Mouse (Mus musculus) MEL (cell line): Measurements from ENCODE around the gene Mgat5. TPM values are rescaled to one million over a fixed set of nuclear protein-coding genes. Genes with fewer than 3 reads are reported as not detected.

Experiments used
- DNase-seq: peaks from one replicate; pipeline ENCODE4 v3.0.0; 2011; ENCODE audit warnings: low read depth, low spot score
- H3K27ac ChIP-seq: 2 replicates; pipeline ENCODE4 v1.5.1; 2012; ENCODE audit warnings: low read depth, mild to moderate bottlenecking, control low read depth, low read length, moderate library complexity; ENCODE audit not compliant: control insufficient read depth
- H3K27me3 ChIP-seq, 2 experiments: fragments of 150-350 bp in 1 of 2; sonication (generic) in 1 of 2; 2 replicates each; pipeline ENCODE4 v1.6.1; 2012; ENCODE audit warnings: low read length in 2 of 2, mild to moderate bottlenecking in 2 of 2, improper control_type of control experiment in 1 of 2, moderate library complexity in 1 of 2; ENCODE audit not compliant: insufficient read depth in 2 of 2, control insufficient read depth in 1 of 2
- H3K36me3 ChIP-seq, 2 experiments: 2 replicates each; pipeline ENCODE4 v1.6.1; 2012 to 2014; ENCODE audit warnings: low read length in 2 of 2, improper control_type of control experiment in 1 of 2, inconsistent platforms in 1 of 2, mild to moderate bottlenecking in 1 of 2; ENCODE audit not compliant: insufficient read depth in 2 of 2, control insufficient read depth in 1 of 2
- H3K4me1 ChIP-seq, 2 experiments: fragments of 150-350 bp in 1 of 2; sonication (generic) in 1 of 2; 2 replicates each; pipeline ENCODE4 v1.6.1; 2012; ENCODE audit warnings: low read length in 2 of 2, improper control_type of control experiment in 1 of 2, mild to moderate bottlenecking in 1 of 2; ENCODE audit not compliant: insufficient read depth in 2 of 2, control insufficient read depth in 1 of 2
- H3K4me3 ChIP-seq, 2 experiments: fragments of 150-350 bp in 1 of 2; sonication (generic) in 1 of 2; 2 replicates each; pipeline ENCODE4 v1.5.1; 2012; ENCODE audit warnings: low read depth in 2 of 2, low read length in 2 of 2, mild to moderate bottlenecking in 2 of 2, moderate library complexity in 2 of 2, control low read depth in 1 of 2, improper control_type of control experiment in 1 of 2; ENCODE audit not compliant: control insufficient read depth in 1 of 2, insufficient read depth in 1 of 2
- H3K79me2 ChIP-seq: 2 replicates; pipeline ENCODE4 v1.6.1; 2012; ENCODE audit warnings: mild to moderate bottlenecking, low read length, moderate library complexity; ENCODE audit not compliant: control insufficient read depth, poor library complexity, insufficient read depth
- H3K9ac ChIP-seq: 2 replicates; pipeline ENCODE4 v1.6.1; 2012; ENCODE audit warnings: low read depth, mild to moderate bottlenecking, control low read depth, low read length, moderate library complexity; ENCODE audit not compliant: control insufficient read depth, poor library complexity, severe bottlenecking
- H3K9me3 ChIP-seq: fragments of 150-350 bp; sonication (generic); replicated peaks from 2 replicates; pipeline ENCODE4 v1.6.1; 2012; ENCODE audit warnings: mild to moderate bottlenecking, low read length, improper control_type of control experiment, moderate library complexity; ENCODE audit not compliant: insufficient read depth
- CHD1 ChIP-seq: IDR thresholded peaks from 2 replicates; pipeline ENCODE4 v1.6.1; 2012; ENCODE audit warnings: low read depth, mild to moderate bottlenecking, inconsistent platforms, low read length, improper control_type of control experiment
- CHD2 ChIP-seq: IDR thresholded peaks from 2 replicates; pipeline ENCODE4 v1.6.1; 2011; ENCODE audit warnings: low read length, improper control_type of control experiment
- E2F4 ChIP-seq: IDR thresholded peaks from 2 replicates; pipeline ENCODE4 v1.6.1; 2011; ENCODE audit warnings: low read depth, low read length, improper control_type of control experiment, borderline replicate concordance
- EP300 ChIP-seq, 2 experiments: IDR thresholded peaks; 2 replicates each; pipeline ENCODE4 v1.6.1; 2011; ENCODE audit warnings: improper control_type of control experiment in 2 of 2, low read length in 2 of 2, low read depth in 1 of 2, mild to moderate bottlenecking in 1 of 2
- ETS1 ChIP-seq: IDR thresholded peaks from 2 replicates; pipeline ENCODE4 v1.6.1; 2012; ENCODE audit warnings: low read depth, mild to moderate bottlenecking, inconsistent platforms, low read length, improper control_type of control experiment, moderate library complexity
- GABPA ChIP-seq: IDR thresholded peaks from 2 replicates; pipeline ENCODE4 v1.6.1; 2012; ENCODE audit warnings: low read depth, mild to moderate bottlenecking, inconsistent platforms, low read length, improper control_type of control experiment, moderate library complexity
- GATA1 ChIP-seq: IDR thresholded peaks from 2 replicates; pipeline ENCODE4 v1.6.1; 2011; ENCODE audit warnings: low read depth, low read length, improper control_type of control experiment
- JUND ChIP-seq: IDR thresholded peaks from 2 replicates; pipeline ENCODE4 v1.6.1; 2011; ENCODE audit warnings: low read depth, mild to moderate bottlenecking, improper control_type of control experiment, low read length
- MAFK ChIP-seq: IDR thresholded peaks from 2 replicates; pipeline ENCODE4 v1.6.1; 2011; ENCODE audit warnings: low read depth, mild to moderate bottlenecking, low read length, improper control_type of control experiment, borderline replicate concordance
- MAZ ChIP-seq: IDR thresholded peaks from 2 replicates; pipeline ENCODE4 v1.6.1; 2012; ENCODE audit warnings: low read depth, mild to moderate bottlenecking, inconsistent platforms, low read length, improper control_type of control experiment
- MXI1 ChIP-seq: IDR thresholded peaks from 2 replicates; pipeline ENCODE4 v1.6.1; 2011; ENCODE audit warnings: mild to moderate bottlenecking, low read depth, low read length, improper control_type of control experiment
- MYB ChIP-seq: IDR thresholded peaks from 2 replicates; pipeline ENCODE4 v1.6.1; 2011; ENCODE audit warnings: mild to moderate bottlenecking, low read depth, low read length, improper control_type of control experiment
- NELFE ChIP-seq: IDR thresholded peaks from 2 replicates; pipeline ENCODE4 v1.6.1; 2011; ENCODE audit warnings: low read depth, low read length, improper control_type of control experiment
- POLR2A ChIP-seq, 2 experiments: IDR thresholded peaks; 2 replicates each; pipeline ENCODE4 v1.6.1; 2011 to 2012; ENCODE audit warnings: low read length in 2 of 2, mild to moderate bottlenecking in 2 of 2, control low read depth in 1 of 2, improper control_type of control experiment in 1 of 2, low read depth in 1 of 2, moderate library complexity in 1 of 2; ENCODE audit not compliant: control insufficient read depth in 1 of 2, insufficient read depth in 1 of 2, poor library complexity in 1 of 2
- POLR2AphosphoS5 ChIP-seq: IDR thresholded peaks from 2 replicates; pipeline ENCODE4 v1.6.1; 2012; ENCODE audit warnings: low read depth, borderline replicate concordance, mild to moderate bottlenecking, inconsistent platforms, low read length, moderate library complexity, mixed read lengths
- RAD21 ChIP-seq: IDR thresholded peaks from 2 replicates; pipeline ENCODE4 v1.6.1; 2011; ENCODE audit warnings: mild to moderate bottlenecking, low read depth, low read length, improper control_type of control experiment
- RCOR1 ChIP-seq: IDR thresholded peaks from 2 replicates; pipeline ENCODE4 v1.6.1; 2012; ENCODE audit warnings: low read depth, mild to moderate bottlenecking, inconsistent platforms, low read length, improper control_type of control experiment
- SIN3A ChIP-seq: IDR thresholded peaks from 2 replicates; pipeline ENCODE4 v1.6.1; 2012; ENCODE audit warnings: low read length, improper control_type of control experiment, inconsistent platforms
- SMC3 ChIP-seq: IDR thresholded peaks from 2 replicates; pipeline ENCODE4 v1.6.1; 2011; ENCODE audit warnings: low read depth, low read length, improper control_type of control experiment
- TCF12 ChIP-seq: IDR thresholded peaks from 2 replicates; pipeline ENCODE4 v1.6.1; 2014; ENCODE audit warnings: low read depth, mild to moderate bottlenecking, inconsistent platforms, low read length, improper control_type of control experiment, moderate library complexity
- UBTF ChIP-seq: IDR thresholded peaks from 2 replicates; pipeline ENCODE4 v1.6.1; 2012; ENCODE audit warnings: low read depth, mild to moderate bottlenecking, inconsistent platforms, low read length, improper control_type of control experiment, moderate library complexity, borderline replicate concordance; ENCODE audit not compliant: insufficient read depth
- USF2 ChIP-seq, 2 experiments: IDR thresholded peaks; 2 replicates each; pipeline ENCODE4 v1.6.1; 2011 to 2012; ENCODE audit warnings: improper control_type of control experiment in 2 of 2, low read length in 2 of 2, borderline replicate concordance in 1 of 2, inconsistent platforms in 1 of 2, low read depth in 1 of 2, mild to moderate bottlenecking in 1 of 2; ENCODE audit not compliant: insufficient read depth in 1 of 2
- ZC3H11A ChIP-seq: IDR thresholded peaks from 2 replicates; pipeline ENCODE4 v1.6.1; 2012; ENCODE audit warnings: low read depth, mild to moderate bottlenecking, inconsistent platforms, low read length, improper control_type of control experiment
- ZKSCAN1 ChIP-seq: IDR thresholded peaks from 2 replicates; pipeline ENCODE4 v1.6.1; 2012; ENCODE audit warnings: low read depth, mild to moderate bottlenecking, inconsistent platforms, low read length, improper control_type of control experiment, moderate library complexity
- ZMIZ1 ChIP-seq: IDR thresholded peaks from 2 replicates; pipeline ENCODE4 v1.6.1; 2012; ENCODE audit warnings: low read depth, mild to moderate bottlenecking, inconsistent platforms, low read length, improper control_type of control experiment, moderate library complexity
- polyA plus RNA-seq, 2 experiments: library from polyadenylated mRNA; stranded (reverse) in 1 of 2; unstranded in 1 of 2; fragments of >175 nt in 1 of 2; fragments of >200 nt in 1 of 2; gene quantifications; 2 replicates each; pipeline versions ENCODE4 v1.2.1 to v1.2.4; 2012; ENCODE audit warnings: low replicate concordance in 2 of 2, low read depth in 1 of 2; ENCODE audit not compliant: insufficient read length in 2 of 2, insufficient read depth in 1 of 2, missing spikeins in 1 of 2
- total RNA-seq: library from RNA; depleted of rRNA; stranded (reverse); fragments of 300-350 nt; gene quantifications from 2 replicates; pipeline ENCODE4 v1.2.3, GENCODE M21; 2012

Mgat5 gene
- total and polyA plus RNA-seq, 3 experiments: 6.9 to 9.5 TPM; not detected in 1

- no peak overlapping the region for H3K27ac ChIP-seq
These were observed 43.6 kb downstream of the Mgat5 start for GRCm38 (mm10) chr1:127248433-127248832.

GRCm38 (mm10) chr1:127249621-127250020 lies 44.8 kb downstream of the Mgat5 start:
- Histone ChIP-seq H3K4me1 (peaks cover 3 to 4% of the 10 kb centered on the region in 2 experiments; a peak in 3 of 4 replicates), H3K27ac (no peak overlapping the region), H3K4me3 (no peak overlapping the region), H3K79me2 (peaks cover 2% of the 10 kb centered on the region; the same call in 1 of the 2 replicates), H3K9ac (no peak overlapping the region), H3K36me3 (no peaks in the 10 kb centered on the region; a peak in 2 of 4 replicates), H3K9me3 (no peaks in the 10 kb centered on the region), H3K27me3 (no peaks in the 10 kb centered on the region)
- no peak for TF ChIP-seq RCOR1
- no peak for TF ChIP-seq ZMIZ1
- TF ChIP-seq ETS1: no peak
- TF ChIP-seq SIN3A: no peak
- TF ChIP-seq USF2 (IDR thresholded peaks at IDR 0.05; ENCODE audit: borderline replicate concordance in 1 of 2, insufficient read depth in 1 of 2, low read depth in 1 of 2, low read length in 2 of 2): no peak
- no peak for TF ChIP-seq JUND
- no peak for TF ChIP-seq CHD1
- no peak for TF ChIP-seq SMC3
- TF ChIP-seq RAD21: no peak
- TF ChIP-seq POLR2AphosphoS5: no peak
- TF ChIP-seq UBTF: no peak
- no peak for TF ChIP-seq ZC3H11A
- no peak for DNase-seq

More at GRCm38 (mm10) chr1:127248433-127248832, 43.6 kb downstream of the Mgat5 start:
- H3K4me1 ChIP-seq: peaks cover 8 to 14% of the 10 kb centered on the region in 2 experiments
- peaks cover 0 to 7% of the 10 kb centered on the region in 2 experiments; a peak in 2 of 4 replicates for H3K36me3 ChIP-seq
- DNase-seq: no peak
- H3K27me3 ChIP-seq: no peaks in the 10 kb centered on the region
- H3K9ac ChIP-seq: no peak overlapping the region
- no peak overlapping the region for H3K4me3 ChIP-seq
- TF ChIP-seq NELFE (no peak), CHD2 (no peak), JUND (no peak), GATA1 (no peak), MAFK (no peak), MAZ (no peak), ZMIZ1 (no peak), MXI1 (no peak), ETS1 (no peak), SIN3A (no peak), POLR2A (IDR thresholded peaks at IDR 0.05; ENCODE audit: control insufficient read depth in 1 of 2, insufficient read depth in 1 of 2, low read depth in 1 of 2, low read length in 2 of 2, poor library complexity in 1 of 2) (no peak), EP300 (IDR thresholded peaks at IDR 0.05; ENCODE audit: low read depth in 1 of 2, low read length in 2 of 2) (no peak), TCF12 (no peak), RCOR1 (no peak), MYB (no peak), E2F4 (no peak), GABPA (no peak), ZKSCAN1 (no peak)
- H3K79me2 ChIP-seq: peaks cover 6% of the 10 kb centered on the region; the same call in 1 of the 2 replicates
- H3K9me3 ChIP-seq: no peaks in the 10 kb centered on the region
